Mouse (Mus musculus) layer of hippocampus, postnatal 25 days (tissue): ENCODE data around the gene Abcb6. TPM values are rescaled to one million over a fixed set of nuclear protein-coding genes. Genes with fewer than 3 reads are reported as not detected.

ENCODE experiments used
- microRNA-seq, 2 experiments: library from miRNA; unstranded; fragments of <30 nt; microRNA quantifications; one replicate each; pipeline ENCODE4 v1.2.0; 2021
- total RNA-seq, 2 experiments: library from RNA; stranded (reverse); gene quantifications; 2 replicates each; pipeline ENCODE4 v1.2.3; 2021

Abcb6 gene
- total RNA-seq, 2 experiments from 2014 or later: 25.2 to 28.0 TPM

Small RNAs within 50 kb of the gene (microRNA-seq; reads per million reads assigned to microRNA genes)
- gene Gm27943: 0 reads per million in 2 experiments

Other genes starting within 250 kb of the Abcb6 start
- gene Cfap65, start 244.8 kb downstream of the Abcb6 start, total RNA-seq: 1 to 10 TPM; 1.2 to 2.3 TPM
- under 1 TPM; 0.10 to 0.38 TPM for gene Ihh, start 228.7 kb downstream of the Abcb6 start, total RNA-seq
- 1 to 10 TPM; 2.7 to 3.2 TPM for gene Nhej1, start 55.2 kb downstream of the Abcb6 start, total RNA-seq
- under 1 TPM; 0.30 to 0.35 TPM for gene Slc23a3, start 46.5 kb downstream of the Abcb6 start, total RNA-seq
- 10 to 100 TPM; 26.6 to 38.6 TPM for gene Cnppd1, start 37.7 kb downstream of the Abcb6 start, total RNA-seq
- gene Retreg2, start 37.6 kb downstream of the Abcb6 start, total RNA-seq: 100 to 1,000 TPM; 172 to 177 TPM
- gene Zfand2b, start 11.7 kb downstream of the Abcb6 start, total RNA-seq: 10 to 100 TPM; 33.8 to 34.5 TPM
- 10 to 100 TPM; 19.4 to 24.0 TPM for gene Ankzf1, start 11.8 kb upstream of the Abcb6 start, total RNA-seq
- 100 to 1,000 TPM; 119 to 121 TPM for gene Atg9a, start 11.8 kb upstream of the Abcb6 start, total RNA-seq
- gene Glb1l, start 30.4 kb upstream of the Abcb6 start, total RNA-seq: 10 to 100 TPM; 12.6 to 14.4 TPM
- 10 to 100 TPM; 88.3 to 92.4 TPM for gene Stk16, start 30.4 kb upstream of the Abcb6 start, total RNA-seq
- gene Tuba4a, start 39.5 kb upstream of the Abcb6 start, total RNA-seq: 100 to 1,000 TPM; 560 to 573 TPM
- gene A630095N17Rik, start 51.7 kb upstream of the Abcb6 start, total RNA-seq: not detected
- gene Dnajb2, start 56.0 kb upstream of the Abcb6 start, total RNA-seq: 10 to 100 TPM; 72.6 to 78.9 TPM
- gene Ptprn, start 84.1 kb upstream of the Abcb6 start, total RNA-seq: 100 to 1,000 TPM; 369 to 386 TPM
- gene Resp18, start 98.0 kb upstream of the Abcb6 start, total RNA-seq: 100 to 1,000 TPM in 1 of 2 experiments, 10 to 100 TPM in 1; 63.7 to 105 TPM
- 10 to 100 TPM; 43.3 to 49.5 TPM for gene Dnpep, start 137.6 kb upstream of the Abcb6 start, total RNA-seq
- 1 to 10 TPM in 1 of 2 experiments, under 1 TPM in 1; 0.94 to 1.2 TPM for gene Des, start 179.9 kb upstream of the Abcb6 start, total RNA-seq
- gene Speg, start 194.9 kb upstream of the Abcb6 start, total RNA-seq: 100 to 1,000 TPM; 154 to 196 TPM